Mouse (Mus musculus) testis, adult 2 months (tissue): ENCODE results near the gene Sardh.

Source experiments
- CTCF ChIP-seq: fragments of 200-500 bp; IDR thresholded peaks from 2 replicates; pipeline ENCODE4 v1.5.1; 2012; ENCODE audit warnings: low read depth, mild to moderate bottlenecking, inconsistent platforms, low read length, moderate library complexity; ENCODE audit not compliant: control insufficient read depth, insufficient read depth, insufficient replicate concordance
- POLR2A ChIP-seq: fragments of 200-500 bp; IDR thresholded peaks from 2 replicates; pipeline ENCODE4 v1.6.1; 2012; ENCODE audit warnings: low read depth, mild to moderate bottlenecking, inconsistent platforms, low read length, moderate library complexity; ENCODE audit not compliant: control insufficient read depth

- TF ChIP-seq POLR2A (no peak), CTCF (no peak)
These were observed 41.9 kb downstream of the Sardh start for GRCm38 (mm10) chr2:27206128-27206797.
